Mouse (Mus musculus) hindbrain, embryonic 13.5 days (tissue): ENCODE measurements around the gene Iyd. TPM values are rescaled to one million over a fixed set of nuclear protein-coding genes. Genes with fewer than 3 reads are reported as not detected.

ENCODE experiments used
- ATAC-seq: fragments of 200-750 bp; cut with Nextera tagmentation; 2 replicates; pipeline ENCODE4 v1.8.0; 2017; ENCODE audit warnings: moderate TSS enrichment; ENCODE audit not compliant: low FRiP score
- H3K27ac ChIP-seq: fragments of 300-500 bp; sonication (generic); 2 replicates; pipeline ENCODE4 v1.5.1; 2015; ENCODE audit warnings: inconsistent platforms, mild to moderate bottlenecking, moderate library complexity
- H3K27me3 ChIP-seq: fragments of 300-500 bp; sonication (generic); 2 replicates; pipeline ENCODE4 v1.6.1; 2015; ENCODE audit warnings: mild to moderate bottlenecking, inconsistent platforms
- H3K36me3 ChIP-seq: fragments of 300-500 bp; sonication (generic); 2 replicates; pipeline ENCODE4 v1.6.1; 2015; ENCODE audit warnings: mild to moderate bottlenecking, inconsistent platforms
- H3K4me1 ChIP-seq: fragments of 300-500 bp; sonication (generic); replicated peaks from 2 replicates; pipeline ENCODE4 v1.6.1; 2015; ENCODE audit warnings: inconsistent platforms
- H3K4me2 ChIP-seq: fragments of 300-500 bp; sonication (generic); 2 replicates; pipeline ENCODE4 v1.6.1; 2015; ENCODE audit warnings: inconsistent platforms, mild to moderate bottlenecking, moderate library complexity
- H3K4me3 ChIP-seq: fragments of 300-500 bp; sonication (generic); 2 replicates; pipeline ENCODE4 v1.5.1; 2015; ENCODE audit warnings: mild to moderate bottlenecking, inconsistent platforms
- H3K9ac ChIP-seq: fragments of 300-500 bp; sonication (generic); 2 replicates; pipeline ENCODE4 v1.6.1; 2015; ENCODE audit warnings: mild to moderate bottlenecking, inconsistent platforms
- H3K9me3 ChIP-seq: fragments of 300-500 bp; sonication (generic); 2 replicates; pipeline ENCODE4 v1.6.1; 2016; ENCODE audit warnings: inconsistent platforms
- WGBS: fragments of 180-500 bp; shearing (Covaris S2); methylation state at CpG from one replicate; pipeline ENCODE4 v1.1.7; 2015; 5-methylcytosine and 5-hydroxymethylcytosine counted together
- polyA plus RNA-seq: library from polyadenylated mRNA; unstranded; fragments of >200 nt; fragmentation: Nextera tagmentation; extraction: Ambion mirVana; gene quantifications from 2 replicates; pipeline ENCODE4 v1.2.1, GENCODE M21; 2015

Gene Iyd
- polyA plus RNA-seq, 1 experiment from 2014 or later, result 0.21 TPM

GRCm38 (mm10) chr10:3559136-3559535, 19.1 kb downstream of the Iyd start:
- no peaks in the 10 kb centered on the region for H3K4me1 ChIP-seq
- 97% methylated on average over 1 of the region's 1 CpGs for WGBS
- no peak overlapping the region for H3K4me3 ChIP-seq
- no peak overlapping the region for H3K9ac ChIP-seq
- no peaks in the 10 kb centered on the region for H3K27me3 ChIP-seq
- no peaks in the 10 kb centered on the region for H3K9me3 ChIP-seq
- H3K4me2 ChIP-seq, result no peak overlapping the region
- H3K36me3 ChIP-seq, result no peaks in the 10 kb centered on the region
- ATAC-seq, result no peak
- H3K27ac ChIP-seq, result no peak overlapping the region

GRCm38 (mm10) chr10:3562165-3562564, 22.1 kb downstream of the Iyd start:
- Histone ChIP-seq H3K9ac (no peak overlapping the region), H3K27me3 (no peaks in the 10 kb centered on the region), H3K4me3 (no peak overlapping the region), H3K4me1 (no peaks in the 10 kb centered on the region), H3K27ac (no peak overlapping the region), H3K9me3 (no peaks in the 10 kb centered on the region), H3K4me2 (no peak overlapping the region), H3K36me3 (no peaks in the 10 kb centered on the region)
- no peak for ATAC-seq

GRCm38 (mm10) chr10:3565126-3565525, 25.1 kb downstream of the Iyd start:
- H3K4me3 ChIP-seq, result no peak overlapping the region
- ATAC-seq, result no peak
- no peaks in the 10 kb centered on the region for H3K36me3 ChIP-seq
- no peaks in the 10 kb centered on the region for H3K9me3 ChIP-seq
- H3K27ac ChIP-seq, result no peak overlapping the region
- H3K27me3 ChIP-seq, result no peaks in the 10 kb centered on the region
- no peak overlapping the region for H3K4me2 ChIP-seq
- no peaks in the 10 kb centered on the region for H3K4me1 ChIP-seq
- no peak overlapping the region for H3K9ac ChIP-seq
- WGBS, result 68% methylated on average over 4 of the region's 4 CpGs

- no peaks in the 10 kb centered on the region for H3K4me1 ChIP-seq
These were observed 27.8 kb downstream of the Iyd start for GRCm38 (mm10) chr10:3567821-3568220.

GRCm38 (mm10) chr10:3572723-3573649, 32.9 kb downstream of the Iyd start:
- WGBS, result 70% methylated on average over 10 of the region's 10 CpGs
- H3K4me2 ChIP-seq, result no peak overlapping the region
- ATAC-seq, result no peak
- no peaks in the 10 kb centered on the region for H3K9me3 ChIP-seq
- H3K4me1 ChIP-seq, result no peaks in the 10 kb centered on the region
- H3K36me3 ChIP-seq, result no peaks in the 10 kb centered on the region
- no peak overlapping the region for H3K9ac ChIP-seq
- H3K27me3 ChIP-seq, result no peaks in the 10 kb centered on the region
- H3K27ac ChIP-seq, result no peak overlapping the region
- H3K4me3 ChIP-seq, result no peak overlapping the region

More at GRCm38 (mm10) chr10:3567821-3568220, 27.8 kb downstream of the Iyd start:
- Histone ChIP-seq H3K4me2 (no peak overlapping the region), H3K27me3 (no peaks in the 10 kb centered on the region), H3K4me3 (no peak overlapping the region), H3K9me3 (no peaks in the 10 kb centered on the region), H3K27ac (no peak overlapping the region), H3K36me3 (no peaks in the 10 kb centered on the region), H3K9ac (no peak overlapping the region)
- WGBS, result 73% methylated on average over 6 of the region's 6 CpGs
- ATAC-seq, result no peak

GRCm38 (mm10) chr10:3573905-3574500, 34.0 kb downstream of the Iyd start:
- no peaks in the 10 kb centered on the region for H3K9me3 ChIP-seq
- H3K27me3 ChIP-seq, result no peaks in the 10 kb centered on the region
- no peak overlapping the region for H3K4me2 ChIP-seq
- no peaks in the 10 kb centered on the region for H3K36me3 ChIP-seq
- no peak overlapping the region for H3K27ac ChIP-seq
- H3K4me1 ChIP-seq, result no peaks in the 10 kb centered on the region
- H3K9ac ChIP-seq, result no peak overlapping the region
- WGBS, result 62% methylated on average over 4 of the region's 4 CpGs
- no peak overlapping the region for H3K4me3 ChIP-seq
- ATAC-seq, result no peak

DNA sequence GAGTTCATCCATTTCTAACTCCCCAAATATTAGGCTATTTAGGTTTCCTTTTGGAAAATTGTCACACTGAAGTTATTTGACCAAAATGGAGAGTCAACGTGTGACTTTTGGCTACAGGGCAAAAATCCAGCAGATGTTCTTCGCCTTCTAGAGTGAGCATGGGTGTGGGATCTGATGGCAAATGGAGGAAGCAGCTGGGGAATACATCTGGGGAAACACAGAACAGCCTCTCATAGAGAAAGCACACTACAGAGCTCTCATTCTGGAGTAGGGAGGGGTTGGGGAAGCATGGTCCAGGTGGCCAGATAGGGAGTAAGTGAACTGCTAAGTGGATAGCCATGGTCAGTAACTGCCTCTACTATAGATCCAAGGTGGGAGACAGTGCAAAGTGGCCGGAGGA, 50.6 kb downstream of the Iyd start:
- H3K4me2 ChIP-seq, result no peak overlapping the region
- no peak for ATAC-seq
- no peak overlapping the region; the same call in 1 of the 2 replicates for H3K27ac ChIP-seq
- no peak overlapping the region for H3K9ac ChIP-seq
- no peaks in the 10 kb centered on the region for H3K9me3 ChIP-seq
- peaks cover 9% of the 10 kb centered on the region; the same call in 1 of the 2 replicates for H3K4me1 ChIP-seq
- no peak overlapping the region for H3K4me3 ChIP-seq
- H3K27me3 ChIP-seq, result no peaks in the 10 kb centered on the region
- no peaks in the 10 kb centered on the region for H3K36me3 ChIP-seq
- 89% methylated on average over 3 of the region's 3 CpGs for WGBS

GRCm38 (mm10) chr10:3591790-3592189, 51.8 kb downstream of the Iyd start:
- no peaks in the 10 kb centered on the region for H3K9me3 ChIP-seq
- no peak overlapping the region for H3K4me2 ChIP-seq
- no peaks in the 10 kb centered on the region for H3K36me3 ChIP-seq
- no peak overlapping the region for H3K9ac ChIP-seq
- WGBS, result 24% methylated on average over 3 of the region's 3 CpGs
- no peak overlapping the region for H3K4me3 ChIP-seq
- H3K27ac ChIP-seq, result no peak overlapping the region
- peaks cover 9% of the 10 kb centered on the region; the same call in 1 of the 2 replicates for H3K4me1 ChIP-seq
- peak; percentile 28; the same call in 1 of the 2 replicates for ATAC-seq
- no peaks in the 10 kb centered on the region for H3K27me3 ChIP-seq

DNA sequence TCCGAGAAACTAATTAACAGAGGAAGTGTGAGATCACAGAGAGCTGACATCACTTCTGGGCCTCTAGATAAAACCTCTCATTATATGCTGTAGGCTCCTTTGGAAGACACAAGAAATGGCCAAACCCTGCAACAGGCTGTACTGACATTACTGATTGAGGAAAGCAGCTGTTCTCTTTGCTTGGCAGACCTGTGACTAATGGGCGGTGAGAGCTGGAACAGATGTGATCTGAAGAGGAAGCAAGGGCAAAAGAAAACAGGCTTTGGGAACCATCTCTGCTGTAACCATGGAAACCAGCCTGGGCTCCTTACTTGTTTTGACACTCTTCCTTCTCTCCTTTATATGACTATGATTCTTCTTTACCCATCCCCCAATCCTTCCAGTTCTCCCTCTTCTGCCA, 56.7 kb downstream of the Iyd start:
- no peaks in the 10 kb centered on the region for H3K36me3 ChIP-seq
- H3K4me2 ChIP-seq, result no peak overlapping the region
- H3K27me3 ChIP-seq, result no peaks in the 10 kb centered on the region
- no peak overlapping the region for H3K4me3 ChIP-seq
- WGBS, result 78% methylated on average over 2 of the region's 2 CpGs
- H3K4me1 ChIP-seq, result peaks cover 5% of the 10 kb centered on the region; the same call in 1 of the 2 replicates
- no peak overlapping the region for H3K27ac ChIP-seq
- no peak for ATAC-seq
- H3K9ac ChIP-seq, result no peak overlapping the region
- no peaks in the 10 kb centered on the region for H3K9me3 ChIP-seq

DNA sequence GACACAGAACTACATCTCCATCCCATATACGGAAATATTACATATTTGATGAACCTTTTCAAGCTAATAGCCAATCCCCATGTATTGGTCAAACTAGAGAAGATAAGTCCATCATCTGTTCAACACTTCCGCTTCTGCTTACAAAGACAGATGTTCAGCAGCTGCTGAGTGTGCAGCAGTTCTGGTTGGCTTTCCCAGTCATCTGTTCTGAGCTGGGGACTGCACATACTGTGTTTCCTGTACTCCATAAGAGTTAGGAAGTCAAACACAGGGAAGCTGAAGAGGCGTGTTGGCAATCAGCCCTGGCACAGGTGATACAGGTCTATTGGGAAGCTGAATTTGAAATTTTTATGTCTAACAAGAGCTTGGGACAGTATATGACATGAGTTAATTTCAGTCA, 57.7 kb downstream of the Iyd start:
- Histone ChIP-seq H3K27ac (no peak overlapping the region), H3K36me3 (no peaks in the 10 kb centered on the region), H3K27me3 (no peaks in the 10 kb centered on the region), H3K4me3 (no peak overlapping the region), H3K9me3 (no peaks in the 10 kb centered on the region), H3K9ac (no peak overlapping the region), H3K4me1 (no peaks in the 10 kb centered on the region), H3K4me2 (no peak overlapping the region)
- WGBS, result 92% methylated on average over 3 of the region's 3 CpGs
- ATAC-seq, result no peak
